Mouse (Mus musculus) embryonic facial prominence, embryonic 10.5 days (tissue): ENCODE measurements around the gene Als2cr12. TPM values are rescaled to one million over a fixed set of nuclear protein-coding genes. Genes with fewer than 3 reads are reported as not detected.
"Not testable (repeated sequence)": the region's sequence is repeated elsewhere in the genome, so short reads cannot be mapped to it uniquely, and the experiment has no call there.

Experiments
- DNase-seq: peaks from one replicate; pipeline ENCODE4 v3.0.0-alpha.2; 2017; ENCODE audit warnings: low spot score
- H3K27ac ChIP-seq: fragments of 300-500 bp; sonication (generic); replicated peaks from 2 replicates; pipeline ENCODE4 v1.5.1; 2016; ENCODE audit warnings: mild to moderate bottlenecking
- H3K27me3 ChIP-seq: fragments of 300-500 bp; sonication (generic); replicated peaks from 2 replicates; pipeline ENCODE4 v1.6.1; 2016; ENCODE audit warnings: low read depth, mild to moderate bottlenecking; ENCODE audit not compliant: poor library complexity, severe bottlenecking
- H3K36me3 ChIP-seq: fragments of 300-500 bp; sonication (generic); replicated peaks from 2 replicates; pipeline ENCODE4 v1.6.1; 2016; ENCODE audit warnings: mild to moderate bottlenecking, moderate library complexity
- H3K4me1 ChIP-seq: fragments of 300-500 bp; sonication (generic); 2 replicates; pipeline ENCODE4 v1.6.1; 2016
- H3K4me3 ChIP-seq: fragments of 300-500 bp; sonication (generic); 2 replicates; pipeline ENCODE4 v1.5.1; 2016; ENCODE audit warnings: mild to moderate bottlenecking, moderate library complexity
- H3K9me3 ChIP-seq: fragments of 300-500 bp; sonication (generic); 2 replicates; pipeline ENCODE4 v1.6.1; 2016; ENCODE audit warnings: mild to moderate bottlenecking
- WGBS: fragments of 180-500 bp; shearing (Covaris S2); methylation state at CpG from one replicate; pipeline ENCODE4 v1.1.7; 2016; 5-methylcytosine and 5-hydroxymethylcytosine counted together
- polyA plus RNA-seq: library from polyadenylated mRNA; unstranded; fragments of >200 nt; fragmentation: Nextera tagmentation; extraction: Ambion mirVana; gene quantifications from 2 replicates; pipeline ENCODE4 v1.2.1, GENCODE M21; 2016

The Als2cr12 gene
- polyA plus RNA-seq, 1 experiment from 2014 or later: not detected

DNA sequence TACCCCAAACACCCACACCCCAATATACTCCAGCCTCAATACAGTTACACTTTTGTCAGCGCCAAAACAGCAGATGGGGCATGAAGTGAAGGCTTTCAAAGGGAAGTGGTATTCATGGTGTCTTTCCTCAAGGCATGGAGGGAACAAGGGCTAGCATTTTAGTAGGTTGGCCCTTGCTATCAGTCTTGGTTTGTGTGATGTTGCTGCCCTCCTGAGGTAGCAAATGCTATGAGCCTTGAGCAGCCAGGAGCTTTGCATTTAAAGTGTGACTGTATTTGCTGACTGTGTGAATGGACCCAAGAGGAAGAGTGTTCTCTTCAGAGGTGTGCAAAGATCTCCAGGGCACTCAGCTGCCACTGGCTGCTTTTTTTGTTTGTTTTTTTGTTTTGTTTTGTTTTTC lies 1.8 kb upstream of the Als2cr12 start:
- not testable (repeated sequence) for DNase-seq, H3K27ac ChIP-seq, H3K4me1 ChIP-seq, H3K4me3 ChIP-seq, H3K9me3 ChIP-seq, H3K27me3 ChIP-seq, H3K36me3 ChIP-seq
- 51% methylated on average over 1 of the region's 1 CpGs for WGBS

- no peak overlapping the region for H3K27ac ChIP-seq
- DNase-seq: no peak
- H3K9me3 ChIP-seq: no peaks in the 10 kb centered on the region
- H3K4me3 ChIP-seq: no peak overlapping the region
- 74% methylated on average over 1 of the region's 1 CpGs for WGBS
- no peaks in the 10 kb centered on the region for H3K4me1 ChIP-seq
- no peaks in the 10 kb centered on the region for H3K27me3 ChIP-seq
- no peaks in the 10 kb centered on the region for H3K36me3 ChIP-seq
These were observed 2.1 kb downstream of the Als2cr12 start for GRCm38 (mm10) chr1:58693696-58694095.

- not testable (repeated sequence) for H3K36me3 ChIP-seq, H3K27me3 ChIP-seq, DNase-seq, H3K4me3 ChIP-seq, H3K4me1 ChIP-seq, H3K9me3 ChIP-seq, H3K27ac ChIP-seq
- 67% methylated on average over 1 of the region's 1 CpGs for WGBS
These were observed 4.1 kb downstream of the Als2cr12 start for GRCm38 (mm10) chr1:58691718-58692117.

DNA sequence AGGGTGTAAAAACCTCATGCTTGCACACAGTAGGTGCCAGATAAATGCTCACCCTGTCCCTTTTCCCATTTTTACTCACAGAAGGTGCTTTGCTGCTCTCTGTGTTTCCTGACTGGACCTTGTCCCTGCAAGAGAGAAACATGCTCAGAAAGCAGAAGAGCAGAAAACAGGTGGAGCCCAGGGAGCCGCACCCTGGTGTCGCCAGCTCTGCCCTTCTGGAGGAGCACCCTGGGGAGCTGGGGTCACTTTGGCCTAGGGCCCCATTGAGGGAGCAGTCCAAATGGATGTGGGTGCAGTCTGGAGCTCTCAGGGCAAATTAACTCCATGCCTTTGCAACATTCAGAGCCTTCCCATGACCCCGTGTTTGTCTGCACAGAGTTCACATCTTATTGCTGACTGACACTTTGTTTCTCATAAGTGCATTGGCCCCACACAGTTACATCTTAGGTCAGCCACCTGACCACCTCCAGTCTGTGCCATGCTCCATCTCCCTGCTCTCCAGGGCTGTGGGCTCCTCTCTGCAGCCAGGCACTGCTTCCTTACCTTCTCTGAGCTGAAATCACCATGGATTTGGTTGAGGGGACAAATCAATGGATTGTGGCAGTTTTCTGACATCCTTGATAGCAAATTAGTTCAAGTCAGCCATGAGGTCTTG lies 4.8 kb downstream of the Als2cr12 start:
- not testable (repeated sequence) for H3K36me3 ChIP-seq, DNase-seq

DNA sequence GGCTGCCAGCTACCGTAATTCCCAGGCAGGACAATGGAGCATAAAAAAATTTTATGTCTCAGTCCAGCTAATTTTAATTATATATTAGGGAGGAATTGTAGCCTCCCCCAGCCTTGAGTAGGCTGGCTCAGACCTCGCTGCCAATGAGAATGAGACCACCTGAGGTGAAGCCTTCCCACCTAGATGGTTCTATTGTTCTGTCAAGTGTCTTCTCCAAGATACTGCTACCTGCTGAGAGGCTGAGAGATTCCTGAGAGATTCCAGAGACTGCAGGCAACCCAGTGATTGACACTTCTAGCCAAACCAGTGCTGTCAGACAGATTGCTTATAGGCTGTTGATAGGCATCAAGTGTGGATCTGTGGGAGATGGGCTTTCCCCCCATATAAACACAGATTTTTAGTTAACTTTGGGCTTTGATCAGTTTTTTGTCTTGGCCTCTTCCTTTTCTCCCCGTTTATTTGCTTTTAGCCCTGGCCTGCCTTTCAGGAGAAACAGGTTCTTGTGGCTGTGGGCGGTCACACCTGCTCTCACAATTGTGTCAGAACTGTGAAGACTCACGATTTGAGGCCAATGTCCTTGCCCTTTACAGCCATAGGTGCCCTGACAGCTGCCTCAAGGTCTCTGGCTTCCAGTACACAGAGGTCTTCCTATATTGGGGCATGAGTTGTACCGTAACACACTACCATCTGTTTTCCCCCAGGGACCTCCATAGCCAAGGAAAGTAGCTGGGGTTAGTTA lies 5.6 kb downstream of the Als2cr12 start:
- Histone ChIP-seq H3K4me1 (no peaks in the 10 kb centered on the region), H3K27me3 (no peaks in the 10 kb centered on the region), H3K36me3 (no peaks in the 10 kb centered on the region), H3K9me3 (no peaks in the 10 kb centered on the region; the same call in 1 of the 2 replicates), H3K27ac (no peak overlapping the region), H3K4me3 (no peak overlapping the region)
- WGBS: 63% methylated on average over 6 of the region's 6 CpGs
- no peak for DNase-seq

More for the DNA sequence above, 4.8 kb downstream of the Als2cr12 start:
- not testable (repeated sequence) for H3K9me3 ChIP-seq, H3K4me3 ChIP-seq, H3K27ac ChIP-seq, H3K27me3 ChIP-seq, H3K4me1 ChIP-seq
- WGBS: 68% methylated on average over 3 of the region's 3 CpGs

DNA sequence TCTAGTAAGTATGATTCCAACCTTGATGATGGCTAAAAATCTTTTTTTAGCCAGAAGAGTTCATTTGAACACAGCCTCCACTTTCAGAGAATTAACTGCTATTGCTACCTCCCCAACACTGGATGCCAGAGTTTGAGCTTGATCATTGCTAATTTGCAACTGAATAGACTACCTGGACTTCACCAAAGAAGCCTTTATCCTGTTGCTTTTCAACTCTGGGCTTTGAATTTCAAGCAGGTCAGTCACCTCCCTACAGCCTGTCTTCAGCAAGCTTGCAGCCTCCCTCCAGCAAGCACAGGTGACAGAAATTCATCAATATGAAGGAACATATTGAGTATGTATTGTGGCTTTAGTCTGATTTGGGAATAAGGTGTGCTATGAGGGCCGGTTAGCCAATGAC lies 6.4 kb downstream of the Als2cr12 start:
- no peak overlapping the region for H3K27ac ChIP-seq
- DNase-seq: no peak
- H3K4me3 ChIP-seq: no peak overlapping the region
- WGBS: 74% methylated on average over 1 of the region's 1 CpGs
- H3K9me3 ChIP-seq: no peaks in the 10 kb centered on the region; the same call in 1 of the 2 replicates
- no peaks in the 10 kb centered on the region for H3K4me1 ChIP-seq
- no peaks in the 10 kb centered on the region for H3K27me3 ChIP-seq
- H3K36me3 ChIP-seq: no peaks in the 10 kb centered on the region

DNA sequence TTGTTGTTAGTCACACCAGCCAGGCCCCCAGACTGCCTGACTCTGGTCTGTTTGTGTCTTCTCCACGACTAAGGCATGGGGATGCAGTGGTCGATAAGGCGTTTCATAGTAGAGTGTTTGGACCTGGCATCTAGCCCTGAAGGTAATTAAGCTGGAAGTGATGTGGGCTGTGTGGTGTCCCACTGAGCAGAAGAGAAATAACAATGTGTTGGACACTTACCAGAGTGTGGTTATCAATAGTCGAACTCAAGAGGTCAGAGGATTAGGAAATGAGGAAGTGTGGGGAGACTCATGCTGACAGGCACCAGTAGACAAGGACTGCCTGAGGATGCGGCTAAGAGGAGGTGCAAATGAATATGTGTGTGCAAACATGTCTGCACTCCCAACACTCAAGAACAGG lies 17.4 kb downstream of the Als2cr12 start:
- not testable (repeated sequence) for H3K9me3 ChIP-seq, H3K27ac ChIP-seq, H3K4me3 ChIP-seq, H3K36me3 ChIP-seq, DNase-seq, H3K27me3 ChIP-seq, H3K4me1 ChIP-seq
- 73% methylated on average over 5 of the region's 5 CpGs for WGBS

GRCm38 (mm10) chr1:58677575-58677974 lies 18.2 kb downstream of the Als2cr12 start:
- Histone ChIP-seq H3K27me3 (no peaks in the 10 kb centered on the region), H3K4me3 (no peak overlapping the region), H3K4me1 (no peaks in the 10 kb centered on the region), H3K27ac (no peak overlapping the region), H3K36me3 (no peaks in the 10 kb centered on the region), H3K9me3 (no peaks in the 10 kb centered on the region)
- no peak for DNase-seq
- 89% methylated on average over 1 of the region's 1 CpGs for WGBS

GRCm38 (mm10) chr1:58675011-58675410 lies 20.8 kb downstream of the Als2cr12 start:
- 85% methylated on average over 3 of the region's 3 CpGs for WGBS
- H3K27me3 ChIP-seq: no peaks in the 10 kb centered on the region
- H3K27ac ChIP-seq: no peak overlapping the region

GRCm38 (mm10) chr1:58672116-58672515 lies 23.7 kb downstream of the Als2cr12 start:
- H3K36me3 ChIP-seq: no peaks in the 10 kb centered on the region
- H3K27ac ChIP-seq: no peak overlapping the region
- no peaks in the 10 kb centered on the region for H3K27me3 ChIP-seq
- no peak overlapping the region for H3K4me3 ChIP-seq
- DNase-seq: no peak
- no peaks in the 10 kb centered on the region for H3K9me3 ChIP-seq
- 90% methylated on average over 2 of the region's 2 CpGs for WGBS
- peaks cover 7% of the 10 kb centered on the region for H3K4me1 ChIP-seq

More at GRCm38 (mm10) chr1:58675011-58675410, 20.8 kb downstream of the Als2cr12 start:
- Histone ChIP-seq H3K4me1 (no peaks in the 10 kb centered on the region), H3K9me3 (no peaks in the 10 kb centered on the region), H3K4me3 (no peak overlapping the region), H3K36me3 (no peaks in the 10 kb centered on the region)
- no peak for DNase-seq

- 83% methylated on average over 3 of the region's 3 CpGs for WGBS
- not testable (repeated sequence) for DNase-seq, H3K27me3 ChIP-seq, H3K4me1 ChIP-seq, H3K36me3 ChIP-seq, H3K27ac ChIP-seq, H3K4me3 ChIP-seq, H3K9me3 ChIP-seq
These were observed 26.2 kb downstream of the Als2cr12 start for GRCm38 (mm10) chr1:58669635-58670034.

DNA sequence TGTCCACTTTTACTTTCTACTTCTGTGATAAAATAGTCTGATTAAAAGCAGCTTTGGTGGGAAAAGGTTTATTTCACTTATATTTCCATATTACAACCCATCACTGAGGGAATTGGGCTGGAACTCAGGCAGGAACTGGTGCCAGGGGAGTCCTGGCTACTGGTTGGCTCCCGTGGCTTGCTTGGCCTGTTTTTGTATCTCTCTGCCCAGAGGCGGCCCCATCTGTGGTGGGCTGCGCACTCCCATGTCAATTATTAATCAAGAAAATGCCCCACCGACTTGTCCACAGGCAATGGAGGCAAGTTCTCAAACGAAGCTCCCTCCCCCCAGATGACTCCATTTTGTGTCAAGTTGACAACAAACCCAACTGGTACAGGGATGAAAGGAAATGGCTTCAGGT lies 27.6 kb downstream of the Als2cr12 start:
- no peak for DNase-seq
- no peak overlapping the region for H3K27ac ChIP-seq
- peaks cover 7% of the 10 kb centered on the region for H3K4me1 ChIP-seq
- H3K9me3 ChIP-seq: no peaks in the 10 kb centered on the region
- H3K4me3 ChIP-seq: no peak overlapping the region
- no peaks in the 10 kb centered on the region for H3K36me3 ChIP-seq
- H3K27me3 ChIP-seq: no peaks in the 10 kb centered on the region
- WGBS: 88% methylated on average over 5 of the region's 5 CpGs

DNA sequence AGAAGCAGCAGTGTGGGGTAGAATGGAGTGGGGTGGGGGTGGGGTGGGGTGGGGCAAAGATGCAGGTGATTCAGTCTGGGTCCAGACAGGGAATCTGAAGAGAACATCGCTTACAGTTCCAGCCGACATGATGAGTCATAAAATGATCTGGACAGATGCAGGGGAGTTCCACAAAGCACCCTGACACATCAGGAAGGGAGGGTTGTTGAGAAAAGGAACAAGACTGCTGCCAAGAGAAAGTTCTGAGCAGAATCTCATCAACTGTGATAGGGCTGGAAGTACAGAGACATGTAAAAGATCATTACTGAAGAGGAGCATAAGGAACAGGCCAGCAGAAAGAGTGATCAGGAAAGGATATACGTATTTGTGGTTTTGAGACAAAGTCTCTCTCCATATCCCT lies 32.4 kb downstream of the Als2cr12 start:
- H3K27ac ChIP-seq, H3K4me1 ChIP-seq, H3K36me3 ChIP-seq, H3K9me3 ChIP-seq, DNase-seq, H3K27me3 ChIP-seq, H3K4me3 ChIP-seq: not testable (repeated sequence)
- 84% methylated on average over 3 of the region's 3 CpGs for WGBS
